Mouse (Mus musculus) kidney, adult 11 months (tissue): ENCODE data around the gene Stc2.

Experiments
- DNase-seq: peaks from one replicate; pipeline ENCODE4 v3.0.0; 2022

The Stc2 gene

DNA sequence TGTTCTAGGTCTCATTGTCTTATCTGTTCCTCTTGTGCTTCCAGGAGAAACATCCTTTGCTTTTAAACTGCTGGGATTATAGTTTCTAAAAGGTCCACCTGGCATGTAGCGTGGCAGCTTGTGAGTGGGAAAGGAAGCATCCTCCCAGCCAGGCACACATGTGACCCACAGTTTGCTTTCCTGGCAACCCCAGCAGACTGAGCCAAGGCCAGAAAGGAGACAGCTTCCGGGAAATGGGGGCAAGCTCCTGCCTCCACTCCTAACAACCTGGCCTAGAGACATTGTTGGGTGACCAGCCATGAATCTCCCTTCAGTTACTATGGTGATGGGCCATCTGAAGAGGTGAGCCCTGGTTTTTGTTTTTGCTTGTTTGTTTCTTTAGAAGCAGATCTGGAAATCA, 3.9 kb downstream of the Stc2 start:
- DNase-seq, result no peak

DNA sequence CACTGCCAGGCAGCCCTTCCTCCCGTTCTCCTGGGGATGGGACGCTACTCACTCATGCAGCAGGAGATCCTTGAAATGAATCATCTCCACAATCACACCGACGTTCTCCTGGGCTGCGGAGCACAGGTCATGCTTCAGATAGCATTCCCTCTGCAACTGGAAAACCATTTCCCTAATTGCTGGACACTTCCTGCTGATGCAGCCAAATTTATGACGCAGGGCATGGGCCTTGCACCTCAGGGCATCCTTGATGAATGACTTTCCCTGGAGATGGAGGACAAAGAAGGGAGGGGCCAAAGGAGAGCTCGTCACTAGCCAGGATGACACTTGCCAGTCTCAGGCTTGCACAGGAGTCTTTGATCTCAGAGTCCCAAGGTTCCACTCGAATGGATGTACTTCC, 4.6 kb downstream of the Stc2 start:
- peak; percentile 11 for DNase-seq

DNA sequence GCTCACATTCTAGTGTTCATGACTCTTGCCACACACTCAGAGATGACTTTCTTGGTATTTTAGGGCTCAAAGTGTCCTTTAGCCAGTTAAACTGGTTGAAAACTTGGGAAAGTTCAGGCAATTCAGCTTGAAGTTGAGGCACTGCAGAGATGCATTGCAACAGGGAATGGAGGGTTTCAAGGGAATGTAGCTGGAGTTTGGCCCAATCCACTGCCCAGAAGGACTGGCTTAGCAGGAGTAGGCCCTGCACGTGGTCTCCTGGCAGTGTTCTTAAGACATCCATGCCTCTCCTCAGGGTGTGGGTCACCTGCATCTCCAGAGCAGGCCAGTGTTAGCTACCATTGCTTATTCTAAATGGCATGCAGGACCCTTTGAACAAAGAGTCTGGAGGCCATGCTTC, 7.0 kb downstream of the Stc2 start:
- no peak for DNase-seq

DNA sequence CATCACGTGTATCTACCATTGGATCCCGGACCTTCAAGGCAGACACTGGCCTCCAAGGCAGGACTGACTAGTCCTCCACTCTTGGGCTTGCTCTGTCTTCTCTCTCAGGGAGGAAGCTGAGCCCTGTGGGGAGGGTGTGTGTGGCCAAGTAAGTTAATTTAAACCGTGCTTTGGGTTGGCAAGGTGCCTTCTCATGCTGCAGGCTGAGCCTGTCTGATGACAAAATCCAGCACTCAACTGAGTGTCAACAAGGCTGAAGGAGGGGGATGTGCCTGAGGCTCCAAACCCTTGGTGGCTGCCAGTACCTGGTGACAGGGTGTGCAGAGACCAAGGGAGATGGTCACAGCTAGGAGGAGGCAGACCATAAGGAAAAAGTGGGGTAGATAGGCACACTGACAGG, 7.5 kb downstream of the Stc2 start:
- DNase-seq, result no peak

DNA sequence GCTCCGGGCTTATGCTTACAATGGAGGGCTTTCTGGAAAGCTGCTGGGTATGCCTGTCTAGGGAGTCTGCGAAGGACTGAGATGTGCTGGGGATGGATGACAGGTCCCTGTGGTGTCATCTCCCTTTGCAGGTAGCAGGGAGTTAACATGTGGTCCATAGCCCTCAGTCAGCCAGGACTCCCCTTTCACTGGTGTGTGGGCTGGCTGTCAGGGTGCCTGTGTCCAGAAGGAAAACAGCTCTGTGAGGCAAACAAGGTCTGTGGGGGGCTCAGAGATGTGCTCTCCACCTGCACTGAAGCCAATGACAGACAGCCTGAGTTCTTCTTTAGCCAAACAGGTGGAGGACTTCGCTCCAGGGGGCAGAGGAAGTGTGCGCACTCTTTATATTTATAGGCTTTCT, 8.8 kb downstream of the Stc2 start:
- DNase-seq, result no peak

DNA sequence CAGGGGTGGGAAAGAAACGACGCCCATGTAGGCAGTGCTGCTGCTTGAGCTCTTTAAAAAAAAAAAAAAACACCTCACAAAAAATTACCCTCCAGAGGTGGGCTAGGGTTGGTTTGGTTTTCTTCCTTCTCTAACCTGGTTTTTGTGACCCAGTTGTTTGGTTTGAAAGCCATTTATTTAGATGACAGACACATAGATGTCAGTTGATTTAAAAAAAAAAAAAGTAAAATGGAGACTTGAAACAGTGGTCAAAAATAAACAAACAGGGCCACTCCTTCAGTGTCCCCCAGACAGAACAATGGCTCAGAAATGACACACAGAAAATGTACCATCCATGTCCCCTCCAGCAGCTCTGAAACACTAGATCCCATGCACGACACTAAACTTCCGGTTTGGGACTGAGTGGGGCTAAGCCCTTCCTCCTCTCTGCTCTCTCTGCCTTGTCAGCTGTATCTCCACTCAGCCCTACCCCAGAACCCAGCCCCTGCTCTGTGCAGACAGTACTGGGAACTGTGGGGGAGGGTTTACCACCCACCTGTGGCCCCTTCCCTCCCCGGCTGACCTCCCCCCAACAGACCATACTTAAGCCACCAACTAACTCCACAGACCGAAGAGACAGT, 10.5 kb downstream of the Stc2 start:
- no peak for DNase-seq

DNA sequence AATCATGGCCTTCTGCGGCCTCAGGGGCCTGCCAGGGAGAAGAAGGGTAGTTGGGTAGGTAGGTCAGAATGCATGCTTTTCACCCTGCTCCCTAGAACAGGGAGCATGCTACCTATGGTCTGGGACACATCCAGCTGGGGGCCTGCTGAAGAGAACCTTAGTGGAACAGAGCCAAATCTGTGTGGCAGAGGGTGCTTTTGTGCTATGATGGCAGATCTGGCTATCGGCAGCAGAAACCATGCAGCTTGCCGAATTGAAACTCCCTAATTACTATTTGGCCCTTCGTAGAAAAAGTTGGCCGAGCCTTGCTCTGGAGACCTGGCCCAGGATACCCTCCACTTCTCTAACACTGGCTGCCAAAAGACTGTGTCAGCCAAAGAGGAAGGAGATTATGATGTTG, 11.4 kb downstream of the Stc2 start:
- no peak for DNase-seq

DNA sequence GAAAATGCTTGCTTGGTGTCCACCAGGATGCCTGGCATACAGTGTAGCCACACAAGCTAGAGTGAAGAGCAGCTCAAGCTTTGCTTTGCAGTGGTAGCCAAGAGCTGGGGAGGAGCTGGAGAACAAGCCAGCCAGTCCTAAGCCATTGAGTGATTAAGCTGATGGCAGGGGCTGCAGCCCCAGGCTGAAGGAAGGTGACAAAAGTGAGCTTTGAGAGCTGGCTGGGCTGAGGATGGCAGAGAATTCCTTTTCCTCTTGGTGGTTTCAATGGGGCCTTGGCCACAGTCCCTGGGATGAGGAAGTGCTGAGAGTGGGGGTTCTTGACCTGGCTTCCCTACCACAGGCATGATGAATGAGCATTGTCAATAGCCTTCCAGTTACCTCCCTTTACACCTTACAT, 13.0 kb downstream of the Stc2 start:
- DNase-seq, result no peak

DNA sequence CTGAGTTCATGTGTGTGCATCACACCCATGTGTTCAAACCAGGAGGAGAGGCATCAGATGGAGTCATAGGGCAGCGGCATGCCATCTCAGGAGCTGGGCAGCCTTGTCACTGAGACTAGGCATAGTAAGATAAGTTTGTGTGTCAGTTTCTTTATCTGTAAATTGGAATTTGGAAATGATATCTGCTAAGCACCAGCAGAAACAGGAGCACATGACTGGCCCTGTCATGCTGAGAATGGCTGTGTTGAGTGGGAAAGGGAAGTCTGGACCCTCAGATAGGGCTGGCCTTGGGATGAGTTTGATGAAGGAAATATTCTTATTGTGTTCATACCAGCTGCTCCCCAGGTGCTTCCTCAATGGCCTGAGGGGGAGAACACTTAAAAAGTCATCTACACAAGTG, 14.1 kb downstream of the Stc2 start:
- no peak for DNase-seq

DNA sequence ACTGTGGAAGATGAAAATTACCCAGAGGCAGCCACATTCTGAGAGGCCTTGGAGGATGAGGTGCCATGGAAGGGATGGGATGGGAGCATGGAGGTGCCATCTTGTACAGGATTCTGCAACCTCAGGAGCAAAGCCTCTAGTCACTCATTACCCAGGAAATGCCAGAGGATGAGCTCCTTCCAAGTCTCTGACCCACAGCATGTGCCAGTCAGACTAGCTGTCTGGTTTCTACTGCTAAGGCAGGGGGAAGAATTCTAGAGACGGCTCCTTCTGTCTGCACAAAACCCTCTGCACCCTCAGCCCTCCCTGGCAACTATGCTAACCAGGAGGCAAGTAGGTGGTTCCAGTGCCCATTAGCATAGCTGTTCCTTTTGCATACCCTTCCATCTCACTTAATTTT, 15.4 kb downstream of the Stc2 start:
- no peak for DNase-seq
